Mouse (Mus musculus) neural tube, embryonic 11.5 days (tissue): Measurements from ENCODE around the gene Epha1. TPM values are rescaled to one million over a fixed set of nuclear protein-coding genes. Genes with fewer than 3 reads are reported as not detected.

ENCODE experiments used
- ATAC-seq: fragments of 200-750 bp; cut with Nextera tagmentation; 2 replicates; pipeline ENCODE4 v1.8.0; 2017; ENCODE audit warnings: moderate number of reproducible peaks, mild to moderate bottlenecking, moderate TSS enrichment, moderate library complexity; ENCODE audit not compliant: insufficient read depth, low FRiP score, low TSS enrichment
- DNase-seq: peaks from one replicate; pipeline ENCODE4 v3.0.0-alpha.2; 2015; ENCODE audit warnings: low spot score
- H3K27ac ChIP-seq: fragments of 300-500 bp; sonication (generic); 2 replicates; pipeline ENCODE4 v1.5.1; 2014; ENCODE audit warnings: low read depth, mild to moderate bottlenecking, low read length
- H3K27me3 ChIP-seq: fragments of 300-500 bp; sonication (generic); 2 replicates; pipeline ENCODE4 v1.6.1; 2014; ENCODE audit warnings: mild to moderate bottlenecking, low read length, mixed read lengths; ENCODE audit not compliant: control insufficient read depth, insufficient read depth
- H3K36me3 ChIP-seq: fragments of 300-500 bp; sonication (generic); 2 replicates; pipeline ENCODE4 v1.6.1; 2014; ENCODE audit warnings: mild to moderate bottlenecking, low read length, moderate library complexity, mixed read lengths; ENCODE audit not compliant: control insufficient read depth, insufficient read depth
- H3K4me1 ChIP-seq: fragments of 300-500 bp; sonication (generic); 2 replicates; pipeline ENCODE4 v1.6.1; 2014; ENCODE audit warnings: low read length, mixed read lengths; ENCODE audit not compliant: control insufficient read depth, insufficient read depth
- H3K4me2 ChIP-seq: fragments of 300-500 bp; sonication (generic); 2 replicates; pipeline ENCODE4 v1.6.1; 2014; ENCODE audit warnings: low read depth, mild to moderate bottlenecking, moderate library complexity
- H3K4me3 ChIP-seq: fragments of 300-500 bp; sonication (generic); 2 replicates; pipeline ENCODE4 v1.5.1; 2014; ENCODE audit warnings: low read depth, low read length
- H3K9ac ChIP-seq: fragments of 300-500 bp; sonication (generic); 2 replicates; pipeline ENCODE4 v1.6.1; 2014; ENCODE audit warnings: mild to moderate bottlenecking, low read length
- H3K9me3 ChIP-seq: fragments of 300-500 bp; sonication (generic); 2 replicates; pipeline ENCODE4 v1.6.1; 2016; ENCODE audit warnings: low read length; ENCODE audit not compliant: control insufficient read depth
- WGBS: fragments of 180-500 bp; shearing (Covaris S2); extraction: QIAGEN DNeasy Blood & Tissue Kit; methylation state at CpG from one replicate; pipeline ENCODE4 v1.1.7; 2014; 5-methylcytosine and 5-hydroxymethylcytosine counted together
- polyA plus RNA-seq: library from polyadenylated mRNA; unstranded; fragments of >200 nt; fragmentation: Nextera tagmentation; extraction: Ambion mirVana; gene quantifications from 2 replicates; pipeline ENCODE4 v1.2.1, GENCODE M21; 2014

Epha1 gene
- polyA plus RNA-seq, 1 experiment from 2014 or later, result 1.1 TPM

GRCm38 (mm10) chr6:42328757-42329156 lies 44.3 kb downstream of the Epha1 start:
- Histone ChIP-seq H3K9ac (no peak overlapping the region), H3K4me2 (no peak overlapping the region), H3K27me3 (no peaks in the 10 kb centered on the region), H3K4me3 (no peak overlapping the region), H3K27ac (no peak overlapping the region), H3K36me3 (no peaks in the 10 kb centered on the region), H3K4me1 (no peaks in the 10 kb centered on the region), H3K9me3 (no peaks in the 10 kb centered on the region)
- WGBS, result 86% methylated on average over 3 of the region's 3 CpGs
- ATAC-seq, result no peak
- no peak for DNase-seq

- Histone ChIP-seq H3K27ac (no peak overlapping the region), H3K4me1 (peaks cover 2% of the 10 kb centered on the region; the same call in 1 of the 2 replicates), H3K4me2 (no peak overlapping the region), H3K27me3 (peaks cover 3% of the 10 kb centered on the region; the same call in 1 of the 2 replicates), H3K4me3 (no peak overlapping the region), H3K9me3 (no peaks in the 10 kb centered on the region), H3K9ac (no peak overlapping the region), H3K36me3 (no peaks in the 10 kb centered on the region)
- no peak for ATAC-seq
- WGBS, result 95% methylated on average over 3 of the region's 3 CpGs
- DNase-seq, result no peak
Measured at GRCm38 (mm10) chr6:42326509-42326908, 46.6 kb downstream of the Epha1 start.

GRCm38 (mm10) chr6:42325268-42325609 lies 47.8 kb downstream of the Epha1 start:
- peak overlapping the region; percentile 76 for H3K9ac ChIP-seq
- WGBS, result 3% methylated on average over 7 of the region's 7 CpGs
- peaks cover 3% of the 10 kb centered on the region; the same call in 1 of the 2 replicates for H3K27me3 ChIP-seq
- H3K4me3 ChIP-seq, result peak overlapping the region; percentile 66
- no peak overlapping the region; the same call in 1 of the 2 replicates for H3K27ac ChIP-seq
- DNase-seq, result peak; percentile 81
- H3K4me2 ChIP-seq, result peak overlapping the region; percentile 93
- H3K36me3 ChIP-seq, result no peaks in the 10 kb centered on the region
- peaks cover 2% of the 10 kb centered on the region; the same call in 1 of the 2 replicates for H3K4me1 ChIP-seq
- ATAC-seq, result peak; percentile 18; the same call in 1 of the 2 replicates
- no peaks in the 10 kb centered on the region for H3K9me3 ChIP-seq

GRCm38 (mm10) chr6:42324482-42325267 lies 48.4 kb downstream of the Epha1 start, which contains the start of gene Fam131b:
Fam131b (minus strand) TSS chr6:42324643.
- Histone ChIP-seq H3K27me3 (peaks cover 3% of the 10 kb centered on the region; the same call in 1 of the 2 replicates), H3K4me3 (peak within 1 kb of the TSS; percentile 66), H3K9me3 (no peaks in the 10 kb centered on the region), H3K9ac (peak within 1 kb of the TSS; percentile 76), H3K27ac (peak within 1 kb of the TSS; percentile 82), H3K4me1 (peaks cover 2% of the 10 kb centered on the region; the same call in 1 of the 2 replicates), H3K4me2 (peak within 1 kb of the TSS; percentile 93), H3K36me3 (no peaks in the 10 kb centered on the region)
- DNase-seq (peak; percentile 83), ATAC-seq (peak; percentile 90)
- WGBS, result under 1% methylated on average over 29 of the region's 68 CpGs

GRCm38 (mm10) chr6:42324067-42324481 lies 49.0 kb downstream of the Epha1 start:
- Histone ChIP-seq H3K4me2 (peak overlapping the region; percentile 93), H3K27ac (peak overlapping the region; percentile 82), H3K36me3 (no peaks in the 10 kb centered on the region), H3K27me3 (peaks cover 3% of the 10 kb centered on the region; the same call in 1 of the 2 replicates), H3K9ac (peak overlapping the region; percentile 76), H3K4me1 (peaks cover 2% of the 10 kb centered on the region; the same call in 1 of the 2 replicates), H3K9me3 (no peaks in the 10 kb centered on the region), H3K4me3 (peak overlapping the region; percentile 66)
- WGBS, result 0% methylated on average over 18 of the region's 32 CpGs
- ATAC-seq, result peak; percentile 76
- DNase-seq, result peak; percentile 64

- Histone ChIP-seq H3K9ac (peak overlapping the region; percentile 76), H3K36me3 (no peaks in the 10 kb centered on the region), H3K27me3 (peaks cover 3% of the 10 kb centered on the region; the same call in 1 of the 2 replicates), H3K4me3 (peak overlapping the region; percentile 66), H3K9me3 (no peaks in the 10 kb centered on the region), H3K27ac (peak overlapping the region; percentile 82), H3K4me1 (peaks cover 2% of the 10 kb centered on the region; the same call in 1 of the 2 replicates), H3K4me2 (peak overlapping the region; percentile 93)
- ATAC-seq (peak; percentile 21; the same call in 1 of the 2 replicates), DNase-seq (no peak)
- 1% methylated on average over 28 of the region's 28 CpGs for whole genome bisulfite sequencing
Measured at GRCm38 (mm10) chr6:42323371-42324066, 49.5 kb downstream of the Epha1 start.

GRCm38 (mm10) chr6:42318293-42318692 lies 54.8 kb downstream of the Epha1 start:
- no peaks in the 10 kb centered on the region for H3K36me3 ChIP-seq
- H3K4me2 ChIP-seq, result no peak overlapping the region
- no peak overlapping the region for H3K27ac ChIP-seq
- 88% methylated on average over 4 of the region's 4 CpGs for WGBS
- H3K27me3 ChIP-seq, result peaks cover 3% of the 10 kb centered on the region; the same call in 1 of the 2 replicates
- H3K4me3 ChIP-seq, result no peak overlapping the region
- H3K9me3 ChIP-seq, result no peaks in the 10 kb centered on the region
- H3K9ac ChIP-seq, result no peak overlapping the region
- no peaks in the 10 kb centered on the region; the same call in 1 of the 2 replicates for H3K4me1 ChIP-seq
- DNase-seq, result no peak
- no peak for ATAC-seq

- H3K9ac ChIP-seq, result no peak overlapping the region
- no peak overlapping the region for H3K4me2 ChIP-seq
- no peaks in the 10 kb centered on the region for H3K4me1 ChIP-seq
- 84% methylated on average over 2 of the region's 2 CpGs for whole genome bisulfite sequencing
- H3K9me3 ChIP-seq, result no peaks in the 10 kb centered on the region
- no peaks in the 10 kb centered on the region; the same call in 1 of the 2 replicates for H3K36me3 ChIP-seq
- H3K4me3 ChIP-seq, result no peak overlapping the region
- H3K27ac ChIP-seq, result no peak overlapping the region
- ATAC-seq (no peak), DNase-seq (no peak)
- no peaks in the 10 kb centered on the region for H3K27me3 ChIP-seq
Measured at GRCm38 (mm10) chr6:42310427-42311053, 62.5 kb downstream of the Epha1 start.
